Mouse (Mus musculus) myocyte (in vitro differentiated cells): ENCODE measurements around the gene Arpc1a.
A peak's percentile ranks its signal among the peaks of the same experiment; 100 is the strongest.

Source experiments
- CEBPB ChIP-seq: IDR thresholded peaks from 2 replicates; pipeline ENCODE4 v1.6.1; 2011; ENCODE audit warnings: mild to moderate bottlenecking, moderate library complexity; ENCODE audit not compliant: poor library complexity, insufficient read depth, severe bottlenecking
- E2F4 ChIP-seq: IDR thresholded peaks from one replicate; pipeline ENCODE4 v1.6.1; 2011; ENCODE audit warnings: mild to moderate bottlenecking, control low read depth, moderate library complexity; ENCODE audit not compliant: insufficient read depth
- MAX ChIP-seq: IDR thresholded peaks from one replicate; pipeline ENCODE4 v1.6.1; 2011; ENCODE audit warnings: low read depth, mild to moderate bottlenecking, control low read depth
- MYOG ChIP-seq, 3 experiments: IDR thresholded peaks; one replicate each; pipeline ENCODE4 v1.6.1; 2011; ENCODE audit warnings: control low read depth in 2 of 3, low read depth in 2 of 3, mild to moderate bottlenecking in 2 of 3; ENCODE audit not compliant: insufficient read length in 2 of 3, control insufficient read depth in 1 of 3, insufficient read depth in 1 of 3
- POLR2A ChIP-seq: IDR thresholded peaks from one replicate; pipeline ENCODE4 v1.6.1; 2011; ENCODE audit warnings: low read depth, mild to moderate bottlenecking, control low read depth, moderate library complexity; ENCODE audit not compliant: insufficient read length
- POLR2AphosphoS2 ChIP-seq: IDR thresholded peaks from one replicate; pipeline ENCODE4 v1.6.1; 2011; ENCODE audit warnings: low read depth, control low read depth; ENCODE audit not compliant: insufficient read length

- no peak for TF ChIP-seq MAX
- TF ChIP-seq CEBPB = no peak
- no peak for TF ChIP-seq E2F4
- peak; percentile 73 for TF ChIP-seq POLR2AphosphoS2
- TF ChIP-seq POLR2A = peak; percentile 84
- TF ChIP-seq MYOG (IDR thresholded peaks at IDR 0.05; ENCODE audit: control insufficient read depth in 1 of 3, insufficient read depth in 1 of 3, insufficient read length in 2 of 3, low read depth in 2 of 3) = no peak
These were observed at the start of gene Arpc1a, which contains the start of gene Kpna7 for GRCm38 (mm10) chr5:145083632-145084451.
